Mouse (Mus musculus) E14TG2a.4 (cell line): ENCODE measurements around the gene Tmem131l.

Experiments
- CTCF ChIP-seq: conservative IDR thresholded peaks from 2 replicates; pipeline ENCODE4 v1.5.1; 2014; ENCODE audit warnings: low read length
- NANOG ChIP-seq: IDR thresholded peaks from 2 replicates; pipeline ENCODE4 v1.6.1; 2014; ENCODE audit warnings: borderline replicate concordance, low read length, mixed read lengths
- POU5F1 ChIP-seq: IDR thresholded peaks from 2 replicates; pipeline ENCODE4 v1.6.1; 2014; ENCODE audit warnings: low read length, borderline replicate concordance

GRCm38 (mm10) chr3:84076543-84077332 lies 36.8 kb upstream of the Tmem131l start:
- TF ChIP-seq CTCF: no peak
- no peak for TF ChIP-seq POU5F1
- TF ChIP-seq NANOG: no peak
